Mouse (Mus musculus) erythroblast, embryonic 14.5 days (primary cell): ENCODE results near the gene Actl10.

Experiments
- GATA1 ChIP-seq: IDR thresholded peaks from 2 replicates; pipeline ENCODE4 v1.6.1; 2012; ENCODE audit warnings: low read length, inconsistent platforms, mixed read lengths
- TAL1 ChIP-seq: IDR thresholded peaks from 3 replicates; pipeline ENCODE4 v1.6.1; 2012; ENCODE audit warnings: low read length, inconsistent platforms, mixed read lengths

GRCm38 (mm10) chr2:154586405-154586804 is 34.8 kb downstream of the Actl10 start:
- TF ChIP-seq TAL1 = no peak
- TF ChIP-seq GATA1 = no peak
